Mouse (Mus musculus) layer of hippocampus, adult 9-10 months (tissue): ENCODE results near the gene Mtfr1l.
A peak's percentile ranks its signal among the peaks of the same experiment; 100 is the strongest.

Experiments used
- DNase-seq: peaks from one replicate; pipeline ENCODE4 v3.0.0; 2022; ENCODE audit warnings: low spot score

The Mtfr1l gene

GRCm38 (mm10) chr4:134489986-134490665 is 45.1 kb downstream of the Mtfr1l start:
- no peak for DNase-seq

GRCm38 (mm10) chr4:134488211-134488610 is 47.0 kb downstream of the Mtfr1l start:
- DNase-seq: no peak

GRCm38 (mm10) chr4:134485151-134485900 is 49.9 kb downstream of the Mtfr1l start:
- DNase-seq: no peak

- DNase-seq: no peak
Observed at GRCm38 (mm10) chr4:134484231-134484630, 51.0 kb downstream of the Mtfr1l start.

- DNase-seq: no peak
Observed at GRCm38 (mm10) chr4:134483696-134484095, 51.5 kb downstream of the Mtfr1l start.

- no peak for DNase-seq
Observed at GRCm38 (mm10) chr4:134483078-134483688, 52.0 kb downstream of the Mtfr1l start.

GRCm38 (mm10) chr4:134482442-134482841 is 52.7 kb downstream of the Mtfr1l start:
- DNase-seq: no peak

GRCm38 (mm10) chr4:134481270-134481669 is 53.9 kb downstream of the Mtfr1l start:
- DNase-seq: no peak

- DNase-seq: no peak
Observed at GRCm38 (mm10) chr4:134480864-134481263, 54.3 kb downstream of the Mtfr1l start.

GRCm38 (mm10) chr4:134479839-134480238 is 55.3 kb downstream of the Mtfr1l start:
- no peak for DNase-seq

- DNase-seq: peak; percentile 88
Observed at GRCm38 (mm10) chr4:134478031-134478430, 57.2 kb downstream of the Mtfr1l start.

GRCm38 (mm10) chr4:134476899-134477298 is 58.3 kb downstream of the Mtfr1l start:
- DNase-seq: no peak
